ENCODE assay signal across 8 mouse cellular contexts in the genomic region with DNA sequence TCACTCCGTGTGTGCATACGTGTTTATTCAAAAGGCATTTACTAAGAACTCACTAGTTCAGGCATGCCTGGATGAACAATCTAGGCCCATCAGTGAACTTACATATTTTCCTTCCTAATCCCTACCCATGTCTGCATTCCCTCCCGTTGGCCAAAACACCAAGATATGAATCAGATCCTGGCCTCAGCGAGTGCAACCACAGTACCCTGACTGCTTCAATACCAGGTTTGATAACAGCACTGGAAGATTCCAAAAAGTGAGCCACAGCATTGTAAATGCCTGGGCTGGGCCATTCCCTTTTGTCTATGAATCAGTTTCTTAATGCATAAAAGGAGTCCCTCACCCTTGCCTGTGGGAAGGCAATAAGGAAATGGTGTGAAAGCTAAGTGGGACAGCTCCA. TPM values are rescaled to one million over a fixed set of nuclear protein-coding genes. Genes with fewer than 3 reads are reported as not detected.
A peak's percentile ranks its signal among the peaks of the same experiment; 100 is the strongest.
DNase-seq lines count a peak whose midpoint lies in the region; ATAC-seq and TF ChIP-seq lines count a peak whose summit lies in the region.

No protein-coding gene starts in this region.

- 59% methylated on average over 4 of the region's 4 CpGs for WGBS in heart, embryonic 14.5 days
- 66% methylated on average over 4 of the region's 4 CpGs for WGBS in forebrain, embryonic 16.5 days
- WGBS in macrophage (ENCODE audit: missing documents), result 45% methylated on average over 4 of the region's 4 CpGs

- peak overlapping the region; percentile 96 for H3K4me2 ChIP-seq in heart, embryonic 14.5 days (ENCODE audit: low read length)
- peak overlapping the region; percentile 97 for H3K4me2 ChIP-seq in forebrain, embryonic 16.5 days (ENCODE audit: low read length)

- no peak for TF ChIP-seq EP300 in ES-Bruce4 (IDR thresholded peaks at IDR 0.05; ENCODE audit: insufficient read depth, low read depth, low read length)

- H3K36me3 ChIP-seq in heart, embryonic 14.5 days (ENCODE audit: control insufficient read depth, insufficient read depth, low read length), result no peaks in the 10 kb centered on the region
- no peaks in the 10 kb centered on the region for H3K36me3 ChIP-seq in ES-Bruce4 (ENCODE audit: control insufficient read depth, insufficient read depth, low read length, poor library complexity, severe bottlenecking)
- no peaks in the 10 kb centered on the region for H3K36me3 ChIP-seq in forebrain, embryonic 16.5 days (ENCODE audit: control insufficient read depth, insufficient read depth)
- H3K36me3 ChIP-seq in macrophage (ENCODE audit: inconsistent target), result no peaks in the 10 kb centered on the region

- H3K27me3 ChIP-seq in heart, embryonic 14.5 days (ENCODE audit: control insufficient read depth, insufficient read depth, low read length), result peaks cover 40% of the 10 kb centered on the region
- no peaks in the 10 kb centered on the region for H3K27me3 ChIP-seq in ES-Bruce4 (ENCODE audit: control insufficient read depth, insufficient read depth, low read length, poor library complexity, severe bottlenecking)
- peaks cover 26% of the 10 kb centered on the region for H3K27me3 ChIP-seq in forebrain, embryonic 16.5 days (replicated peaks; ENCODE audit: control insufficient read depth, insufficient read depth, low read length)

- peak overlapping the region; percentile 75 to 82; a peak in 2 of 4 replicates for H3K4me3 ChIP-seq in heart, embryonic 14.5 days (ENCODE audit: control insufficient read depth in 1 of 2, insufficient read depth in 1 of 2, low read depth in 1 of 2, low read length in 2 of 2)
- H3K4me3 ChIP-seq in ES-Bruce4 (ENCODE audit: low read depth, low read length) (peak overlapping the region; percentile 82), macrophage (ENCODE audit: inconsistent target) (peak overlapping the region; percentile 91)
- peak overlapping the region; percentile 89 for H3K4me3 ChIP-seq in forebrain, embryonic 16.5 days (replicated peaks; ENCODE audit: low read length)

- no peak overlapping the region for H3K27ac ChIP-seq in heart, embryonic 14.5 days (replicated peaks in 1 of 2; ENCODE audit: control insufficient read depth in 1 of 2, insufficient read depth in 1 of 2, low read depth in 2 of 2, low read length in 2 of 2)
- H3K27ac ChIP-seq in ES-Bruce4 (ENCODE audit: insufficient read depth, low read length) (no peak overlapping the region), macrophage (peak overlapping the region; percentile 48)
- no peak overlapping the region for H3K27ac ChIP-seq in forebrain, embryonic 16.5 days (ENCODE audit: low read length)

- no peaks in the 10 kb centered on the region for H3K9me3 ChIP-seq in heart, embryonic 14.5 days (ENCODE audit: control insufficient read depth, low read length)
- H3K9me3 ChIP-seq in ES-Bruce4 (replicated peaks; ENCODE audit: control insufficient read depth, insufficient read depth, low read length, poor library complexity, severe bottlenecking), result no peaks in the 10 kb centered on the region
- H3K9me3 ChIP-seq in forebrain, embryonic 16.5 days (ENCODE audit: control insufficient read depth, low read length), result no peaks in the 10 kb centered on the region

- no peak for TF ChIP-seq POLR2A in ES-Bruce4 (IDR thresholded peaks at IDR 0.05; ENCODE audit: insufficient read depth, low read length)

- intact Hi-C loops in heart, postnatal 25 days (cut with DNase I), result no loop called here

- ATAC-seq in heart, embryonic 14.5 days (ENCODE audit: insufficient number of reproducible peaks, insufficient read depth, low FRiP score, low read depth), result no peak
- ATAC-seq in forebrain, embryonic 16.5 days, result no peak
- no peak for ATAC-seq in frontal cortex, adult (ENCODE audit: low TSS enrichment)

- H3K79me2 ChIP-seq in macrophage (ENCODE audit: inconsistent target), result peaks cover 53% of the 10 kb centered on the region

- DNase-seq in heart, postnatal 25 days (ENCODE audit: low spot score), result no peak
- DNase-seq in MN1 (ENCODE audit: low spot score), result no peak
- no peak for DNase-seq in testis, postnatal 14 days (ENCODE audit: low spot score)

- TF ChIP-seq CTCF in ES-Bruce4 (IDR thresholded peaks at IDR 0.05; ENCODE audit: low read depth, low read length), result no peak

- no peak overlapping the region for H3K9ac ChIP-seq in heart, embryonic 14.5 days (ENCODE audit: low read length)
- H3K9ac ChIP-seq in ES-Bruce4 (ENCODE audit: low read depth, poor library complexity, severe bottlenecking), result peak overlapping the region; percentile 82
- H3K9ac ChIP-seq in forebrain, embryonic 16.5 days (replicated peaks; ENCODE audit: low read depth, low read length), result peak overlapping the region; percentile 65; the same call in 1 of the 2 replicates

- H3K4me1 ChIP-seq in heart, embryonic 14.5 days (ENCODE audit: control insufficient read depth in 2 of 2, insufficient read depth in 2 of 2, low read length in 2 of 2), result peaks cover 6% of the 10 kb centered on the region in 2 experiments
- H3K4me1 ChIP-seq in ES-Bruce4 (ENCODE audit: control insufficient read depth, insufficient read depth, low read length), result no peaks in the 10 kb centered on the region
- peaks cover 14% of the 10 kb centered on the region for H3K4me1 ChIP-seq in forebrain, embryonic 16.5 days (replicated peaks; ENCODE audit: control insufficient read depth, insufficient read depth, low read length)

RNA-seq across cellular contexts. Expression of gene Tbc1d2, which starts 0.8 kb away (rescaled TPM):
- polyA plus RNA-seq in heart, embryonic 14.5 days (2014; fragmentation: Nextera tagmentation; extraction: Ambion mirVana), result 0.26 and 0.46 TPM in 2 replicates
- total RNA-seq in heart, postnatal 25 days (2021), result 1 to 10 TPM; 1.2 to 1.5 TPM
- polyA plus RNA-seq in ES-Bruce4 (2011; ENCODE audit: insufficient read depth, insufficient read length, low read depth, missing spikeins), result 7.7 TPM in 2 replicates
- polyA plus RNA-seq in forebrain, embryonic 16.5 days (2015; fragmentation: Nextera tagmentation; extraction: Ambion mirVana), result 0.68 and 0.79 TPM in 2 replicates
- total RNA-seq in macrophage (2018; cell fraction: chromatin; rRNA removed), result 10 to 100 TPM in 14 of 26 experiments, 1 to 10 TPM in 12; 2.3 to 57.6 (median 12.5) TPM
- 10 to 100 TPM in 10 of 26 experiments, 1 to 10 TPM in 16; 3.0 to 22.5 (median 7.7) TPM for total RNA-seq in macrophage (2018; cell fraction: cytosol; rRNA removed)
- 10 to 100 TPM in 12 of 26 experiments, 1 to 10 TPM in 14; 3.7 to 48.0 (median 9.7) TPM for total RNA-seq in macrophage (2018; cell fraction: nucleus; rRNA removed)
- polyA plus RNA-seq in macrophage (2018), result 8.8 to 14.9 TPM (median 9.6 TPM) in 3 replicates

RNA-seq across cellular contexts. Expression of gene Coro2a, which starts 47.2 kb away (rescaled TPM):
- polyA plus RNA-seq in heart, embryonic 14.5 days (2014; fragmentation: Nextera tagmentation; extraction: Ambion mirVana), result 0.27 and 0.92 TPM in 2 replicates
- under 1 TPM; 0.18 to 0.45 TPM for total RNA-seq in heart, postnatal 25 days (2021)
- polyA plus RNA-seq in ES-Bruce4 (2011; ENCODE audit: insufficient read depth, insufficient read length, low read depth, missing spikeins), result 13.1 and 14.6 TPM in 2 replicates
- polyA plus RNA-seq in forebrain, embryonic 16.5 days (2015; fragmentation: Nextera tagmentation; extraction: Ambion mirVana), result 5.6 and 7.6 TPM in 2 replicates
- 100 to 1,000 TPM in 16 of 26 experiments, 10 to 100 TPM in 10; 19.8 to 277 (median 119) TPM for total RNA-seq in macrophage (2018; cell fraction: chromatin; rRNA removed)
- 10 to 100 TPM; 44.6 to 93.4 (median 63.3) TPM for total RNA-seq in macrophage (2018; cell fraction: cytosol; rRNA removed)
- total RNA-seq in macrophage (2018; cell fraction: nucleus; rRNA removed), result 100 to 1,000 TPM in 9 of 26 experiments, 10 to 100 TPM in 17; 29.9 to 258 (median 87.1) TPM
- 34.5 to 36.9 TPM (median 35.4 TPM) in 3 replicates for polyA plus RNA-seq in macrophage (2018)
